Mouse (Mus musculus) cerebellum, adult 2 months (tissue): ENCODE measurements around the gene Thap8. TPM values are rescaled to one million over a fixed set of nuclear protein-coding genes. Genes with fewer than 3 reads are reported as not detected.
"Not testable (repeated sequence)": the region's sequence is repeated elsewhere in the genome, so short reads cannot be mapped to it uniquely, and the experiment has no call there.

Experiments
- DNase-seq, 2 experiments: peaks; one replicate each; pipeline ENCODE4 v3.0.0; 2021
- H3K27ac ChIP-seq: fragments of 200-500 bp; 2 replicates; pipeline ENCODE4 v1.5.1; 2012; ENCODE audit warnings: low read length, control low read depth, inconsistent platforms; ENCODE audit not compliant: insufficient read depth
- H3K27me3 ChIP-seq: fragments of 200-500 bp; 2 replicates; pipeline ENCODE4 v1.6.1; 2012; ENCODE audit warnings: inconsistent platforms, mild to moderate bottlenecking, low read length, moderate library complexity; ENCODE audit not compliant: control insufficient read depth, insufficient read depth
- H3K4me1 ChIP-seq: fragments of 200-500 bp; 2 replicates; pipeline ENCODE4 v1.6.1; 2011; ENCODE audit warnings: low read length; ENCODE audit not compliant: control insufficient read depth, insufficient read depth
- H3K4me3 ChIP-seq: fragments of 200-500 bp; replicated peaks from 2 replicates; pipeline ENCODE3; 2011; ENCODE audit warnings: mild to moderate bottlenecking, low read depth, low read length, control low read depth; ENCODE audit not compliant: insufficient read depth
- CTCF ChIP-seq: fragments of 200-500 bp; IDR thresholded peaks from 2 replicates; pipeline ENCODE4 v1.5.1; 2011; ENCODE audit warnings: low read depth, mild to moderate bottlenecking, control low read depth, low read length, moderate library complexity, borderline replicate concordance; ENCODE audit not compliant: insufficient read depth
- POLR2A ChIP-seq: fragments of 200-500 bp; IDR thresholded peaks from 2 replicates; pipeline ENCODE4 v1.6.1; 2011; ENCODE audit warnings: low read length, control low read depth, borderline replicate concordance; ENCODE audit not compliant: insufficient read depth
- WGBS: fragments of 180-500 bp; shearing (Covaris S2); methylation state at CpG from one replicate; pipeline ENCODE4 v1.1.7; 2018; 5-methylcytosine and 5-hydroxymethylcytosine counted together
- polyA plus RNA-seq: library from polyadenylated mRNA; depleted of rRNA; stranded (reverse); fragments of >200 nt; gene quantifications from 2 replicates; pipeline ENCODE4 v1.2.3, GENCODE M21; 2012

Gene Thap8
- polyA plus RNA-seq, 1 experiment, result not detected

GRCm38 (mm10) chr7:30235625-30236024 is 44.3 kb upstream of the Thap8 start, which contains the start of gene Ovol3:
Gene Ovol3 (minus strand): TSS chr7:30235725.
- no peaks in the 10 kb centered on the region for H3K27me3 ChIP-seq
- H3K4me1 ChIP-seq, result peaks cover 10% of the 10 kb centered on the region
- TF ChIP-seq CTCF (no peak), POLR2A (no peak)
- H3K4me3 ChIP-seq, result no peak within 1 kb of the TSS
- H3K27ac ChIP-seq, result no peak within 1 kb of the TSS
- 92% methylated on average over 4 of the region's 4 CpGs for WGBS
- no peak for DNase-seq

GRCm38 (mm10) chr7:30237374-30237773 is 42.5 kb upstream of the Thap8 start:
- DNase-seq, H3K27me3 ChIP-seq: not testable (repeated sequence)
- 65% methylated on average over 3 of the region's 3 CpGs for WGBS

GRCm38 (mm10) chr7:30251956-30252954 is 27.6 kb upstream of the Thap8 start:
- WGBS, result 84% methylated on average over 12 of the region's 12 CpGs
- H3K4me3 ChIP-seq, result no peak overlapping the region
- H3K27me3 ChIP-seq, result no peaks in the 10 kb centered on the region
- DNase-seq, result no peak
- TF ChIP-seq POLR2A, result no peak
- TF ChIP-seq CTCF, result no peak
- no peaks in the 10 kb centered on the region for H3K4me1 ChIP-seq
- no peak overlapping the region for H3K27ac ChIP-seq

More at GRCm38 (mm10) chr7:30237374-30237773, 42.5 kb upstream of the Thap8 start:
- H3K27ac ChIP-seq, H3K4me3 ChIP-seq, H3K4me1 ChIP-seq: not testable (repeated sequence)

- no peaks in the 10 kb centered on the region for H3K27me3 ChIP-seq
- H3K4me3 ChIP-seq, result no peak overlapping the region
- H3K4me1 ChIP-seq, result no peaks in the 10 kb centered on the region
- no peak overlapping the region for H3K27ac ChIP-seq
- WGBS, result 76% methylated on average over 2 of the region's 2 CpGs
- no peak for TF ChIP-seq POLR2A
- TF ChIP-seq CTCF, result no peak
- no peak for DNase-seq
Measured at GRCm38 (mm10) chr7:30265041-30265440, 14.9 kb upstream of the Thap8 start.

GRCm38 (mm10) chr7:30265531-30265930 is 14.4 kb upstream of the Thap8 start:
- no peak overlapping the region for H3K27ac ChIP-seq
- no peak overlapping the region for H3K4me3 ChIP-seq
- DNase-seq, result no peak
- no peaks in the 10 kb centered on the region for H3K27me3 ChIP-seq
- TF ChIP-seq CTCF, result no peak
- no peak for TF ChIP-seq POLR2A
- no peaks in the 10 kb centered on the region for H3K4me1 ChIP-seq
- WGBS, result 92% methylated on average over 5 of the region's 5 CpGs

- H3K27ac ChIP-seq, result no peak overlapping the region
- no peak for TF ChIP-seq CTCF
- TF ChIP-seq POLR2A, result no peak
- H3K4me3 ChIP-seq, result no peak overlapping the region
- DNase-seq, result no peak
- H3K4me1 ChIP-seq, result no peaks in the 10 kb centered on the region
- 93% methylated on average over 7 of the region's 7 CpGs for WGBS
- no peaks in the 10 kb centered on the region for H3K27me3 ChIP-seq
Measured at GRCm38 (mm10) chr7:30265935-30266334, 14.0 kb upstream of the Thap8 start.

- no peak overlapping the region for H3K27ac ChIP-seq
- H3K4me1 ChIP-seq, result no peaks in the 10 kb centered on the region
- no peak overlapping the region for H3K4me3 ChIP-seq
- no peak for TF ChIP-seq CTCF
- TF ChIP-seq POLR2A, result no peak
- H3K27me3 ChIP-seq, result no peaks in the 10 kb centered on the region
- no peak for DNase-seq
- WGBS, result 75% methylated on average over 3 of the region's 3 CpGs
Measured at GRCm38 (mm10) chr7:30266780-30267179, 13.1 kb upstream of the Thap8 start.

GRCm38 (mm10) chr7:30269641-30270040 is 10.3 kb upstream of the Thap8 start:
- 37% methylated on average over 4 of the region's 4 CpGs for WGBS
- TF ChIP-seq CTCF (no peak), POLR2A (no peak)

More at GRCm38 (mm10) chr7:30269641-30270040, 10.3 kb upstream of the Thap8 start:
- no peaks in the 10 kb centered on the region for H3K27me3 ChIP-seq
- no peaks in the 10 kb centered on the region for H3K4me1 ChIP-seq
- no peak overlapping the region for H3K27ac ChIP-seq
- DNase-seq, result no peak
- no peak overlapping the region for H3K4me3 ChIP-seq
